Mouse (Mus musculus): ENCODE measurements at regions not wholly inside any gene's neighbourhood (a gene's known extent, or its start where the extent isn't known, plus 50 kb on each side); places are given as distances from the start of the nearest gene placed in this dataset.

GRCm38 (mm10) chr9:100252409-100252808 is 234.2 kb downstream of the Il20rb start:
- DNase-seq (ENCODE audit: low spot score) = no peak
